Mouse (Mus musculus) embryonic stem cell, embryonic (primary cell): ENCODE data around the gene Dnah17.

Experiments used
- CTCF ChIA-PET, 4 experiments: fragments of 300-600 bp in 2 of 4; fragments of 350-600 bp in 2 of 4; sonication (Branson Sonifier 250); formaldehyde crosslinking; loops; one replicate each; lab custom pipeline; 2022; ENCODE audit warnings: inconsistent platforms in 2 of 4; lab: Charles Lee
- POLR2A ChIA-PET, 4 experiments: fragments of 300-600 bp in 2 of 4; fragments of 350-600 bp in 2 of 4; sonication (Branson Sonifier 250); formaldehyde crosslinking; loops; one replicate each; lab custom pipeline; 2022; ENCODE audit warnings: antibody characterized with exemption in 4 of 4, inconsistent platforms in 1 of 4; lab: Charles Lee

Dnah17 gene

DNA sequence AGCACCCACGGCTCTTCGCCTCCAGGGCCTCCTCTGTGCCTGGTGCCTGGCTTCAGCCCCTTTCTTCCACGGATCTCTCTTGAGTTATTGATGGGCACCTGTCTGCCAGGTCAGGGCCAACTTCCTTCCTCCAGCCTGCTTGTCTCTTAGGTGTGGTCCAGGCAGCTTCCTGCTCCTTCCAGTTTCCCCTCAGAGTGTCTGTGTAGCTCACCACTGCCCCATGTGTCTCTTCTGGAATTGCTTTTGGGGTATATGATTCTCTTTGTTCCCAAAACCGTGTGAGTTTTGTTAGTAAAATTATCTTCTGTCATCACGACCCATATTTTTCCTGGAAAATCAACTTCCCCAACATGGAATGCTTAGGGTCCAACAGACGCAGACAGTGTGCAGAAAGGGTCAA is 53.5 kb downstream of the Dnah17 start:
- ChIA-PET CTCF (interaction anchor here (0.5 to 1.6 kb wide), 11 partner anchors 12 to 202 kb away, joined by 3 to 9 read pairs (median 3); partner anchors contain the start of gene Socs3 (in 1 of the 4)), POLR2A (interaction anchor here in 2 of 4 experiments (0.9 to 2.2 kb wide), 5 partner anchors 13 to 108 kb away, joined by 3 to 9 read pairs (median 4); no protein-coding TSS in a partner anchor)

DNA sequence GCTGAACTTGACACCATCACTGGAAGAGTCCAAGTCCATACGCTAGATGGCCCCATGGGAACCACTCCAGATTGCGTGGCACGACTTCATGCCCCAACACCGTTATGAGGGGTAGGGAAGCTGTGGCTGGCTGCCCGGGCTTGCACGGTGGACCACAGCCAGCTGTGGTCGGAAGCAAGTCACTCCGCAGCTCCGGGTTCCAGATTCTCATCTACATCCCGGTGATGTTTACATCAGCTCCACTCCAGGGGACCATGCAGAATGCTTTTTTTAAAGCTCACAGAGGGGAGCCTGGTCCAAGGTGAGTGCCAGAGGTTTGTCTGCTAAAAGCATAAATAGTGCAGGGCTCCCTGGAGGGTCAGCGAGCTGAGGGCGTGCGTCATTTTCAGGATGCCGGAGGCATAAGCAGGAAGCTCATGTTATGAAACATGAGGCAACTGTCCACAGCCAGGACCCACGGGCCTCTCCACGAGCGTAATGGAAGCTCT is 55.4 kb downstream of the Dnah17 start:
- POLR2A ChIA-PET: interaction anchor here in 3 of 4 experiments (0.6 to 2.9 kb wide), 16 partner anchors 9 to 364 kb away, joined by 3 to 14 read pairs (median 4); partner anchors contain the start of gene Socs3 (in 1 of the 3)
- CTCF ChIA-PET: interaction anchor here (0.6 to 2.2 kb wide), 10 partner anchors 10 to 283 kb away, joined by 3 to 10 read pairs (median 4); no protein-coding TSS in a partner anchor

DNA sequence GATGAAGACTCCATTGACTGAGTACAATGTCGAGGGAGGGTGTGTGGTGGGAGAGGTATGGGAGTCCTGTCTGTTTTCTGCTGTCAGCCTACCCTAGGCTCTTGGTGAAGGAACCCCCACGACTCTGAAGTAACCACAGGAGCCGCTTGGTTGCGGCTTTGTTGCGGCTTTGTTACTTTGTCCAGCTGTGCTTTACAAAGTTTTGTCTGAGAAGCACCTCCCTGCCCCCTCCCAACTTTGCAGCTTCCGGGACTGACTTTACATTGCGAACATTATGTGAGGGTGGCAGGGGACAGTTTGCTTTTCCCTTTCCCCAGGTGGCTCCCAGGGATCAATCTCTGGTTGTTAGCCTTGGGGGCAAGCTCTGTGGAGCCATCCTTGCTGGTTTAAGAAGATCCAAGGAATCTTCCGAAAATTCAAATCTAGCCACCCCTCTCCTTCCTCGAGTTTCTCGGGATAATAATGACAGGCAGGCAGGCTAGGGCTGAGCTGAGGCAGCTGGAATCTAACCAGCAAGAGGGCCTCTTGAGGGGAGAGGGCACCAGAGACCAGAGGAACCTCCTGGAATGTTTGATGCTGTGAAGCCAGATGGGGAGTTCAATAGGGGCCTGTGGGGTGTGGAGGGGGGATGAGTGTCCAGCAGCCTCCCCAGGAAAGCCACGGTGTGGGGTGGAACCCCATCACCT is 59.1 kb downstream of the Dnah17 start:
- CTCF ChIA-PET: no interaction called here
- POLR2A ChIA-PET: interaction anchor here in 1 of 4 experiments (0.8 kb wide), 1 partner anchor 11 kb away, joined by 3 read pairs; no protein-coding TSS in a partner anchor

DNA sequence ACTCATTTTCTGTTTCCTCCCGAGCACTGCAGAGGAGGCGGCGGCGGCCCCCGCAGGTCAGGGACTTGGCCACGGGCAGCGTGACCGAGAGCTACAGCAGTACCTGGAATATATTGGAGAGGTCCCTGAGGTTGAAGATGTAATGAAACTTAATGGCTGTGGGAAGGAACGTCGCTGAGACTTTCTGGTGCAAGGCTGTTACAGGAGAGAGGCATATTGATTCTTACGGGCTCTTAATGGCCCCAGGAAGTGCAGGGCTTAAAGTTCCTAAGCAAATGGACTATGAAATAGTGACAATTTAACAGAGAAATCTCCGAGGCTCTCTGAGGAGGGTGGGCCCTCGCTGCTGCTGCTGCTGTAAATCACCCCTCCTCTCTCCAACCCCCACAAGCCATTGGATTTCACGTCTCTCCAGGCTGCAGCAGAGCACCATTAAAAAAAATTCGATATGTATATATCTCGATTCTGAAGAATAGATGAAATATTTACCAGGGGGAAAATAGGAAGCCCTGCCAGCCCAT is 61.6 kb downstream of the Dnah17 start:
- ChIA-PET POLR2A (interaction anchor here in 1 of 4 experiments (0.6 kb wide), 1 partner anchor 35 kb away, joined by 3 read pairs; no protein-coding TSS in a partner anchor), CTCF (interaction anchor here in 1 of 4 experiments (0.6 kb wide), 1 partner anchor 1700 kb away, joined by 3 read pairs; no protein-coding TSS in a partner anchor)

DNA sequence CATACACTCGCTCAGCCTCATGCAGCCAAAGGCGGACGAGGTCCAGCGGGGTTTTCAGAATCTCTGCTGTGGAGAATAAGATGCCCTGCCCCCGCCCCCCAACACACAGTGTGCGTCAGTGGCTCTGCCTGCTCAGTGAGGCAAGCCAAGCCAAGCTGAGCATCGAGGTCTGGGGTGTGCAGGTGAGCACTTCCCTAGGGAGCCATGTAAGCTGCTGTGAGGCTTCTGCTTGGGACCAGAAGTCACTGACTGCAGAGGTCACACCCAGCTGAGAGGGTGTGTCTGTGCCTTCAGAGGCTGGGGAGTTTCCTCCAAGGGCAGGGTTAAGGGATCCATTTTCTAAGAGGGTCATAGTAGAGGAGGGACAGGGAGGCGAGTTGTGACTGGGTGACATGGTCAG is 62.8 kb downstream of the Dnah17 start:
- CTCF ChIA-PET: interaction anchor here in 2 of 4 experiments (1.0 to 1.4 kb wide), 2 partner anchors 24 kb away, joined by 3 read pairs; no protein-coding TSS in a partner anchor
- POLR2A ChIA-PET: interaction anchor here in 2 of 4 experiments (0.5 to 1.3 kb wide), 2 partner anchors 11 to 26 kb away, joined by 4 to 6 read pairs; no protein-coding TSS in a partner anchor

DNA sequence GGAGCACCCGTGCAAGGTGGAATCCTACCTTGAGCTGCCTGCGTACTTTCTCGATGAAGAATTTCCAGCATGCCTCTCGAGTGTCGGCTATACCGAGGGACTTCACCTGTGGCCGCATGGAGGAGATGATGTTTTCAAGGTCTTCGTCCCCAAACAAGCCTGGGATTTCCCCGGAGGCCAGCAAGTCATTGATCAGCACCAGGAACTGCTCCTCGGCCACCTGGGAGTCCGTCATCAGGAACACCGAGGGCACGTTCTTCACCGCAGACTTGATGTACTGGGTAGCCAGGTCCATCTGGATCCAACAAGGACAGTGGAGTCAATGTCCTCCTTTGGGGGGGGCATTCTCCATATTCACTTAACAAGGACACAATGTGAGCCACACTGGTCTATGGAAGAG is 70.4 kb downstream of the Dnah17 start:
- ChIA-PET POLR2A (interaction anchor here in 1 of 4 experiments (1.3 kb wide), 1 partner anchor 25 kb away, joined by 3 read pairs; no protein-coding TSS in a partner anchor), CTCF (no interaction called here)

DNA sequence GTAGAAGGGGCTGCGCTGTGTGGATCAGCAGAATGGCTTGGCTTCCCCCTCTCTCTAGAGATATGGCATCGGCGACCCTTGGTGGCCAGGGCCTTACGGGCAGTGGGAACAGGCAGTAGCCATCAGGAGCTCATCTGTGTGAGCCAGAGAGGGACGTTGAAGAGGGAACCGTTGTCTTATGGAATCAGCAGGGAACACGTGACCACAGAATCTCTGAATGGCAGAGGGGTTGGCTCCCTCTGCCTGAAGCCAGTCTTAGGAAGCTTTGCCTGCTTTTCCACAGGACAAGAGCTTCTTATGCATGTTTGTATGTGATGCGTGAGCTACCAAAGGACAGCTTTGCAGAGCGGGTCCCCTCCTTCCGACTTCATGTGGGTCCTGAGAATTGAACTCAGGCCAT is 71.6 kb downstream of the Dnah17 start:
- ChIA-PET CTCF (interaction anchor here in 1 of 4 experiments (0.6 kb wide), 1 partner anchor 27 kb away, joined by 3 read pairs; no protein-coding TSS in a partner anchor), POLR2A (interaction anchor here in 1 of 4 experiments (0.7 to 1.3 kb wide), 4 partner anchors 13 to 84 kb away, joined by 3 to 4 read pairs (median 4); no protein-coding TSS in a partner anchor)

DNA sequence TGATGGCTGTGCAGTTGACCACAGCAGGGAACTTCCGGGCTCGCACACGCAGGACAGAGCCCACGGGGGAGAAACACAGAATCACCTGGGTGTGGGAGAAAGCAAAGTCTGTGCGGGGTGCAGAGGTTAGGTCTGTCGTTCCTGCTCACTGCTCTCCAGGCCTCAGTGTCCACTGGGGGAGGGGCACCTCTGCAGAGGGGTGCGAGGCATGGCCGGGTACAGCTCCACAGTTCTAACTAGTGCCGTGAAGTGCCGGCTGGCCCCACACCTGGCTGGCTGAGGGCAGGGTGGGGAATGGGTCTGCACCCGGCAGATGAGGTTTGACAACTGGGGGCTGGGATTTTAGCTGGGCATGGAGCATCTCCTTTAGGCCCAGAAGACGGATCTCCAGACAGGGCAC is 72.1 kb downstream of the Dnah17 start:
- CTCF ChIA-PET: interaction anchor here in 1 of 4 experiments (0.6 kb wide), 1 partner anchor 27 kb away, joined by 3 read pairs; no protein-coding TSS in a partner anchor
- POLR2A ChIA-PET: interaction anchor here in 2 of 4 experiments (0.7 to 1.1 kb wide), 5 partner anchors 12 to 93 kb away, joined by 3 to 4 read pairs (median 3); no protein-coding TSS in a partner anchor

DNA sequence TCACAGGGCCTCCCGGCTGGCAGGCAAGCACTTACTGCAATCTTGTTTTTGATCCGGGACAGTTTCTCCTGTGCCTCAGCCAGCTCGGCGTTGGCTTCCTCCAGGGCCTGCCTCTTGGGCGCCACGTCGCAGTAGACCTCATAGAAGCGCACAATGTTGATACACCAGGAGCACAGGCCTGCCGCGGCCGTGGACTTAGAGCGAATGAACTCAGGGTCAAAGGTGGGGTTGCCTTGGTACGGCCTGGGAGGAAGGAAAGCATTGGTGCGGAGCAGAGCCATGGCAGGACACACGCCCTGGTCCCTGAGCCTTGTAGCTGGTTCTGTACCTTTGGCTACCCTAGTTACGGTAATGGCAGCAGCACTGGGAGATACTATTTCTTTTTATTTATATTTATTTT is 80.3 kb downstream of the Dnah17 start:
- CTCF ChIA-PET: interaction anchor here in 2 of 4 experiments (0.7 to 1.5 kb wide), 3 partner anchors 9 to 43 kb away, joined by 3 to 5 read pairs (median 4); no protein-coding TSS in a partner anchor
- POLR2A ChIA-PET: interaction anchor here in 2 of 4 experiments (1.0 to 1.3 kb wide), 5 partner anchors 9 to 25 kb away, joined by 3 to 6 read pairs (median 4); no protein-coding TSS in a partner anchor

DNA sequence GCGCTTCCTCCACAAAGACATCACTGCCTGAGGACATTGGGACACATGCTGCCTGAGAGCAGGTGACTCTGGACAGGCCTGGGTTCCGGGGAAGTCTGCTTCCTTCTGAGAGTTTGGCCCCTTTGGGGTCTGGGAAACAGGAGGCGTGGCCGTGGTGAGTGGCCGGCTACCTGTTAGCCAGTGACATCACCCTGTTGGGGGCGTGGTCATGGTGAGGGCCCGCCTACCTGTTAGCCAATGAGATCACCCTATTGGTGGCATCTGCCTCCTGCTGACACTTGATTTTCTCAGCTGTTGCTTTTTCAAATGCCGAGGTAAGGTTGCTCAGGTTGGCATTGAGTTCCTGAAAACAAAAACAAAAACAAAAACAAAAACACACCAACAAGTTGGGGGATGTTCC is 80.8 kb downstream of the Dnah17 start:
- ChIA-PET CTCF (interaction anchor here in 2 of 4 experiments (0.7 to 1.5 kb wide), 3 partner anchors 9 to 42 kb away, joined by 3 to 5 read pairs (median 4); no protein-coding TSS in a partner anchor), POLR2A (interaction anchor here in 3 of 4 experiments (0.6 to 1.3 kb wide), 9 partner anchors 9 to 654 kb away, joined by 3 to 6 read pairs (median 3); partner anchors contain the start of gene Socs3 (in 1 of the 3))

DNA sequence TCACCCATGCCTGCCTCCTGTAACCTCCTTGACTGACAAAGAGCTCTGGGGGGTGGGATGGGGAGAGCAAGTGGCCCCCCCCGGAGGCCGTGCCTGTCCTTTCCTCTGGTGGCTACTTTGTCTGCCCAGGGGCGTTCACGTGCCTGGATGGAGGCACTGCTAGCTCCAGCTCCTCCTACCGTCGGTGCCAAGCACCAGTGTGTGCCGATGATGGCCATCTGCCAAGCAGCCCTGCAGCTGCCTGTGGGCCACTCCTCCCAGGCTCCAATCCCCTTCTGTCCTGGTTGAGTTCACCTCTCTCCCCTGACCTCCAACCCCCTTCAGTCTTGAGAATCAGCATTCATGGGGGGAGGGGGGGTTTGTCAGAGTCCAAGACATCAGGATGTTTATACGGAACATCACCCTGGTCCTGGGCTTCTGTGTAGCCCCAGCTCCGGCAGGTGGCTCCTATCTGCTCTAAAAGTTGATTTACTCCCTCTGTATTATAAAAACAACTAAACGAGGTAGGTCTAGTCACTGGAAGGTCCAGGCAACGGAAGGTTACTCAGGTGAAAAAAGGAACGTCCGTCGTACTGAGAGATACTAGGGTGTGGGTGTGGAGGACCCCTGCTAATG is 87.0 kb downstream of the Dnah17 start:
- ChIA-PET POLR2A (interaction anchor here (0.6 to 2.4 kb wide), 15 partner anchors 9 to 251 kb away, joined by 3 to 11 read pairs (median 3); partner anchors contain the start of gene Socs3 (in 1 of the 4)), CTCF (interaction anchor here in 3 of 4 experiments (0.6 to 4.0 kb wide), 6 partner anchors 9 to 169 kb away, joined by 3 to 13 read pairs (median 4); no protein-coding TSS in a partner anchor)

DNA sequence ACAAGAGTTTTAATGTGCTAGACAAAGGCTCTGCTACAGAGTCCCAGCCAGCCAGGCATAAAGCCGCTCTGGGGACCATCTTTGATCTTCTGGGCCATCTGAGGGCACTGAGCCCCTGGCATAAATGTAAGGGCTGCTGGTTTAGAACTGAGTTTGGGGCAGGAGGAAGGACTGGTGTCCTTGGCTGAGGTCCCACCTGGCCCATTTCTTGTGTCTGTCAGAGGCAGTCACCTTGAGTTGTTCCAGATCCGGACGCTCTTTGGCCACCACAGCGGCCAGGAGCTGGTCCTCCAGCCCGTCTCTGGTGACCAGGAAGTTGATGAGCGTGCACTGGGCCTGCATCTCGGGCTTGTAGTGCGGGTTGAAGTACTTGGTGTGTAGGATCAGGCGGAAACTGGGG is 87.6 kb downstream of the Dnah17 start:
- ChIA-PET POLR2A (interaction anchor here (0.6 to 2.4 kb wide), 13 partner anchors 8 to 251 kb away, joined by 3 to 11 read pairs (median 3); partner anchors contain the start of gene Socs3 (in 1 of the 4)), CTCF (interaction anchor here in 3 of 4 experiments (0.6 to 4.0 kb wide), 6 partner anchors 8 to 168 kb away, joined by 3 to 13 read pairs (median 4); no protein-coding TSS in a partner anchor)

DNA sequence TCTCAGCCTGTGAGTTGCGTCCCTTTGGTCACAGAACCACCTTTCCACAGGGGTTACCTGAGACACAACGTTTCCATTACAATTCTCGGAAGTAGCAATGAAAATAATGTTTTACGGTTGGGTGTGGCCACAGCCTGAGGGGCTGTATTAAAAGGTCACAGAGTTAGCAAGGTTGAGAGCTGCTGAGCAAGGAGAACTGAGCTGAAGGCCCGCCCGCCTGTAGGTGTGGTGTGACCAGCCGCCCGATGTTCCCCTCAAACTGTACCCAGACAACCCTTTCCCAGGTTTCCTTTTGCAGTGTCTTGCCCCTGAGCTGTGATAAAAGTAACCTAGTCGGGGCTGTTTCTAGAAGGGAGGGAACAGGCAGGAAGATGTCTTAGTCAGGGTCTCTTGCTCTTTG is 95.4 kb downstream of the Dnah17 start:
- CTCF ChIA-PET: interaction anchor here (0.6 to 1.4 kb wide), 10 partner anchors 8 to 388 kb away, joined by 3 to 8 read pairs (median 3); no protein-coding TSS in a partner anchor
- POLR2A ChIA-PET: interaction anchor here (0.5 to 3.1 kb wide), 39 partner anchors 8 to 306 kb away, joined by 3 to 19 read pairs (median 4); partner anchors contain the start of gene Socs3 (in 3 of the 4)

DNA sequence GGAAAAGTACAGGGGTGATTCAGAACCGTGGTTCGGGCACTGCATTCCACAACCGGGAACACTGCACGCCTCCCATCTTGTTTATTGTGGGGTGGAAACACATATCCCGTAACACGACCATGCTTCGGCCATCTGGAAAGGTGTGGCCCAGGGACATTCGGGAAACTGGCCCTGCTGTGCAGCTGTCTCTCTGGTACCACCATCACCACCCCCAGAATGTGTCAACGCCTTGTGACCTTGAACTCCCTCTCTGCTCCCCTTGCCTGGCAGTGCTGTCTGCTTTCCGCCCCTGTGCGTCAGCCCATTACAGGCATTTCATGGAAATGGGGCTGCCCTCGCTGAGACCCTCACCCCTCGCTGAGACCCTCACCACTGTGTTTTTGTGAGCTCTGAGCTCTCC is 96.0 kb downstream of the Dnah17 start:
- POLR2A ChIA-PET: interaction anchor here in 3 of 4 experiments (0.6 to 3.1 kb wide), 37 partner anchors 8 to 1653 kb away, joined by 3 to 19 read pairs (median 4); partner anchors contain the start of gene Socs3 (in 2 of the 3)
- CTCF ChIA-PET: interaction anchor here in 3 of 4 experiments (0.6 to 1.4 kb wide), 9 partner anchors 9 to 1606 kb away, joined by 3 to 8 read pairs (median 5); no protein-coding TSS in a partner anchor

DNA sequence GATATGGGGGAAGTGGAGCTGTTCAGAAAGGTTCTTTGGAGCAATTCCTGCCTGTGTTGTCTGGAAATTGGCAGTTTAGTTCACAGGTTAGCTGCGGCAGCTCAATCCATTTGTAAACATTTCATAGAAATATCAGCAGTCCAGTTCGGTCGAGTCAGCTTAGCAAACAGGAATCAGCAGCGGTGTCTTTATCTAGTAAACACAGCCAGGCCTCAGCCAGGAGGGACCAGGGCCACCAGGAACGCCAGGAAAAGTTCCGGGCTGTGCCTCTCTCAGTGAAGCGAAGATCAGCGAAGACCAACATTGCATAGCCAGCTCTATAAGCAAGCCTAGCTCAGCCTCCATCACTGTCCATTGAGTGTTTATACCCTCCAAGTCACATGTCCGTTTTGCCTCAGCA is 99.3 kb downstream of the Dnah17 start:
- POLR2A ChIA-PET: interaction anchor here in 2 of 4 experiments (0.6 to 2.2 kb wide), 7 partner anchors 8 to 101 kb away, joined by 3 to 10 read pairs (median 3); no protein-coding TSS in a partner anchor

DNA sequence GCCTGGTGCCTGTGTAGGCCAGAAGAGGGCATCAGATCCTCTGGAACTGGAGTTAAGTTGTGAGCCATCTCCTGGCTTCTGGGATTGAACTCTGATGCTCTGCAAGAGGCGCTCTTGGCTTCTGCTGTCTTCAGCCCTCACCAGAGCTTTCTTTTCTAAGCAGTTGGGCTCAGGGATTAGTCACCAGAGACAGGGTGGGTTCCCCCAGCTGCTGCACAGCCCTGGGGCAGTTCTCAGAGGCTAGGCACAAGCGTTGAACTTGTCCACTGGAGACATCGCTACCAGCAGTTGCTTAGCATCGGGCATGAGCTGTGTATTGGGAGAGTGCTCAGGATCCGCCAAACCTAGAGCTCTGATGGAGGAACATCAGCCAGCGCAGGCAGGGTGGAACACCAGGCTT is 101.3 kb downstream of the Dnah17 start:
- POLR2A ChIA-PET: interaction anchor here in 3 of 4 experiments (0.6 to 2.5 kb wide), 10 partner anchors 10 to 178 kb away, joined by 3 to 10 read pairs (median 3); partner anchors contain the start of gene Socs3 (in 1 of the 3)
- CTCF ChIA-PET: interaction anchor here in 3 of 4 experiments (0.5 to 2.2 kb wide), 7 partner anchors 10 to 160 kb away, joined by 3 to 10 read pairs (median 4); no protein-coding TSS in a partner anchor

More for the DNA sequence above, 99.3 kb downstream of the Dnah17 start:
- CTCF ChIA-PET: interaction anchor here (0.5 to 2.5 kb wide), 6 partner anchors 9 to 157 kb away, joined by 3 to 9 read pairs (median 6); partner anchors contain the start of gene Socs3 (in 1 of the 4)
